Mouse (Mus musculus) T-helper 2 cell (primary cell): ENCODE measurements at regions not wholly inside any gene's neighbourhood (a gene's known extent, or its start where the extent isn't known, plus 50 kb on each side); places are given as distances from the start of the nearest gene placed in this dataset.

ENCODE experiments used
- in situ Hi-C: fragments of 300-600 bp; cut with MboI, MseI; formaldehyde crosslinking; loops from one replicate; pipeline ENCODE4 v1.15.1; 2025; ENCODE audit warnings: high pct_unique_total_duplicates

- in situ Hi-C loops: loop anchor here (10.0 kb wide), 1 partner anchor 108 kb away; no protein-coding TSS in a partner anchor
Observed at GRCm38 (mm10) chr15:102776218-102776850, 54.4 kb upstream of the Calcoco1 start.

DNA sequence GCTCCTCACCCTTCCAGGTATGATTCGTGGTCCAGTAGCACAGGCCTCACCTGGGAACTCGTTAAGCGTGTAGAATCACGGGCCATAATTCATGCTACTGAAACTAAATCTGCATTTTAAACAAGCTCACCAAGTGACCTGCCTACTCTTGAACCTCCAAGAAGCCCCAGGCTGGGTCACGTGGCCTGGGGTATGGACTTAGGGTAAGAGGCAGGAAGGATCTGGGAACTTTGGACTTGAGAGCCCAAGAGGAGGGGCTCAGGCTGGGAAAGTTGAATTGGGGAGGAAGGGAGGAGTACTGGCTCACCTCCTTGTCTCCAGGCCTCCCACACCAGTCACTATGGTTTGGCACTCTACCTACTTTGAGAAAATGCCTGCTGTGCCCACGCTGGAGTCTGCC lies 58.6 kb upstream of the Calcoco1 start:
- in situ Hi-C loops: no loop called here

- in situ Hi-C loops: no loop called here
Observed at GRCm38 (mm10) chr15:102782988-102783799, 61.2 kb upstream of the Calcoco1 start.

DNA sequence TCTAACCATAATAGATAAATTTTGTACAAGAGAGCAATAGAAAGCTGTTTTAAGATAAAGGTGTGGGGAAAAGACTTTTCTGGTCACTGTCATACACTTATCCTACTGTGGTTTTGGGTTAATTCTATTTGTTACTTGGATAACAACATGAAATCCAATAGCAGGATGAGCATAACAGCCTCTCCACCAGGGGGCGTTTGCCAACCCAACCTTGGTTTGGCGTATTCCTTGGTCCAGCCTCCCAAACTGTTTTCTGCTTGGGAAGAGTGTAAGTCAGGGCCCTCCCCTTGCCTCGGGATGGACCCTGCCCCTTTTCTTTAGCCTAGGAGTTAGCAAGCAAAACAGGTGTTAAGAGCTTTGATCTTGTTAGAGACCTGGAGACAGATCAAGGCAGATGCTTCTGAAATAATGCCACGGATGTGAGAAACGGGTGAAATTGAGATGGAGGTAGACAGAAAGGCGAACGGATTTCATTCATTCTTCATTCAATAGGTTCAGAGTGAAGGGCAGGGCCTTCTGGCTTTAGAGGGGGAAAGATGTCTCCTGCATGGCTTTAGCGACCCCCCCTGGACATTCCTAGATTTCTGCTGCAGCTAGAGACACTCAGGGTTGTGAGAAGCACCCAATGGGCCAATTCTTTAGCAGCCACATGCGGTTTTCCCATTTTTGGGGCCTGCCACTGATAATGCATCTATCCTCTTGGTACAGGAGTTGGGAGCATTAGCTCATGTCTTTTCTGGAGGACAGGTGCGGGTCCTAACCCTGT lies 63.3 kb upstream of the Calcoco1 start:
- in situ Hi-C loops: no loop called here

- in situ Hi-C loops: no loop called here
Observed at GRCm38 (mm10) chr15:102788846-102789518, 67.0 kb upstream of the Calcoco1 start.

DNA sequence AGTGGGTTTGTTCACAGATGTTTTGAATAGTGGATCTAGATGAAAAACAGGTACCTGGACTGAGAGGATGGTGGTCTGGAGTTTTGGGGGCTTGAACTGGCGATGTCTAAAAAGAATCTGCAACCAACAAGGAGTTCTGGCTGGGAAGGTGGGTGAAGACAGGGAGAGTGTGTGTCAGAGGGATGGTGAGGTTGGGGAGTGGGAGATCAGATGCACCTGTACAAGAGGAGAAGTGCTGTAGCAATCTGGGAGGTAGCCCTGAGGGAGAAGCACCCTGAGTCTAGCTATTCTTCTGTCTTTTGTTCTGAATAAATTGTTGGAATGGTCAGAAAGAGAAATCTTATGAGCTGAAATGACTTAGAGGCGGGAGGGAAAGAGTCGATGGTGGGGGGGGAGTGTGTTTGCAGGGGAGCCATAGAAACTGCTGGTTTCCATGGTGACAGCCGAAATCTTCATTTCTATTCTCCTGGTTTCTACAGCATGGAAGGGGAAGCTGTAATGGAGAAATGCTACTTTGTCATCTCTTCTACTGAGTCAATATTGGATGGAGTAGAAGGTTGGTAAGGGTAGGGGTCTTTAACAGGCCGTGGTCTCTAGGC lies 75.1 kb upstream of the Calcoco1 start:
- in situ Hi-C loops: no loop called here

- in situ Hi-C loops: no loop called here
Observed at GRCm38 (mm10) chr15:102800049-102800448, 78.1 kb upstream of the Calcoco1 start.

DNA sequence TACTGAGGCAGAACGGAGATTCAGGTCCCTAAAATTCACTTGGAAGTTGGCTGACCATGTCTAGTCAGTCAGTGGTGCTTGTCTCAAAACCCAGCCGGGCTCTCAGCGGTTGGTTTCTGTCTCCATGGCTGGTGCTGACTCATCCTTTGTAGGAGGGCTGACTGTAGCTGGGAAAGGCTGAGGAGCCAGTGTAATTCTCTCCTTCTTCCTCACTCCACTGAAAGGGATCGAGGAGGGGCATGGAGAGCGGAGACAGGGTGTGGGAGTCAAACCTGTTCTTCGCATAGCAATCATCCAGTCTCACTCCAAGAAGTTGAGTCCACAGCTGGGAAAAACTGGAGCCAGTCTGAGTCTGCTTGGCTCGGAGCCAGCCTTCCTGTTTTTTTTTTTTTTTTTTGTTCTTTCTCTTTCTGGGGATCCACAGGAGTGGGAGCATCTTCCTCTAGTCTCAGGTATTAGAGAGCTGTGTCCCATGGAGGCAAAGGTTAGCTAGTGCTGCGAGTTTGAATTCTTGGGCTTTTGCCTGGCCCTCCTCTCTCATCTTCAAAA lies 80.4 kb upstream of the Calcoco1 start:
- in situ Hi-C loops: no loop called here

GRCm38 (mm10) chr15:102807353-102807752 lies 85.4 kb upstream of the Calcoco1 start:
- in situ Hi-C loops: no loop called here

GRCm38 (mm10) chr15:102819181-102819580 lies 97.2 kb upstream of the Calcoco1 start:
- in situ Hi-C loops: no loop called here

GRCm38 (mm10) chr15:102839688-102840087 lies 81.2 kb upstream of the Hoxc13 start:
- in situ Hi-C loops: no loop called here

DNA sequence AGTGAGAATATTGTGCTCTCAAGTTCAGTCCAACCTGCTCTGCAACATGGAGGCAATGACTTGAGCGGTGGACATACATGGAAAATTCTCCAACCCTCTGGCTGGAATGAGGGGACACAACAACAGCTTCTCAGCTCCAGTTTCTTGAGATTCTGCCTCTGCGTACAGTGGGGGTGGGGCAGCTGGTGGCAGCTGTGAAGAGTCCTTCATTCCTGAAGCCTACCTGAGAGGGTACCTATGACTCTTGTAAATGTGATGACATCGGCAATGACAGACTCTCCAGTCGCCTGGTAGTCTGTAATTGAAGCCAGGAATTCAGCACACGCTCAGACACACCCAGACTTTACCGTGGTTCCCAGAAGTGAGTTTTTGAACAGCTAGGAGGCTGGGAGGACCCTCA lies 58.5 kb upstream of the Hoxc13 start:
- in situ Hi-C loops: no loop called here

DNA sequence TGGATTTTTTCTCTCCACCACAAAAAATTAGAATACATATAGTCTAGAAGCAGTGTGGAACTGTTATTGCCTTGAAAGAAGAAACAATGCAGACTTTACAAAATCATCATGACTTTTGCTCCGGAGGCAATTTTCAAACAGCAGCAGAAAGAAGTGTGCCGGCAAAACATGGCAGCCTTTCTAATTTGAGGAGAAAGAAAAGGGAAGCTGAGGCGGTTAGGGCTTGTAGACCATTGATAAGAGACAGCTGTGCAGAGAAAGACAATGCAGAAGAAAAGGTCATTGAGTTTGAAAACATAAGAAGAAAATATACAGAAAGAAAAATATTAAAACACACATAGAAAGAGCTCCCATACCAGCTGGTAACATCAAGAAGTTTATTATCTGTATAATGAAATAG lies 54.1 kb upstream of the Hoxc13 start:
- in situ Hi-C loops: no loop called here
